Mouse (Mus musculus): Measurements from ENCODE around the gene Krt80. TPM values are rescaled to one million over a fixed set of nuclear protein-coding genes. Genes with fewer than 3 reads are reported as not detected.
"Not testable (repeated sequence)": the region's sequence is repeated elsewhere in the genome, so short reads cannot be mapped to it uniquely, and the experiment has no call there.

Krt80 gene
- polyA plus RNA-seq, 1 experiment from 2014 or later: 0.12 TPM

DNA sequence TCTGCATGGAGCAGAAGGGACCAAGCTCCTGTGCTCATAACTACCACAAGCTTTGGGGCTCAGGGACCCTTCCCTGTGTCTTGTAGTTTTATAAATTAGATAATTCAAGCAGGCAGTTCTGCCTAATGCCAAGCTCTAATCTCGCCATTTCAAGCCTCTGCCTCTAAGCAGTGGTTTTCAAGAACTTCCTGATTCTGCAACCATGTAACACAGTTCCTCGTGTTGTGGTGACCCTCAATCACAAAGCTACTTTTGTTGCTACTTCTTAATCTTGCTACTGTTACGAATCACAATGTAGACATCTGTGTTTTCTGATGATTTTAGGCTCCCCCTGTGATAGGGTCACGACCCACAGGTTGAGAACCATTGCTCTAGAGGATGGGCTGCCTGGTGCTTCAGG, 36.3 kb downstream of the Krt80 start:
- no peaks in the 10 kb centered on the region for H3K9me3 ChIP-seq (replicated peaks)
- 67% methylated on average over 4 of the region's 4 CpGs for WGBS
- no peak for ATAC-seq (ENCODE audit: low FRiP score)

DNA sequence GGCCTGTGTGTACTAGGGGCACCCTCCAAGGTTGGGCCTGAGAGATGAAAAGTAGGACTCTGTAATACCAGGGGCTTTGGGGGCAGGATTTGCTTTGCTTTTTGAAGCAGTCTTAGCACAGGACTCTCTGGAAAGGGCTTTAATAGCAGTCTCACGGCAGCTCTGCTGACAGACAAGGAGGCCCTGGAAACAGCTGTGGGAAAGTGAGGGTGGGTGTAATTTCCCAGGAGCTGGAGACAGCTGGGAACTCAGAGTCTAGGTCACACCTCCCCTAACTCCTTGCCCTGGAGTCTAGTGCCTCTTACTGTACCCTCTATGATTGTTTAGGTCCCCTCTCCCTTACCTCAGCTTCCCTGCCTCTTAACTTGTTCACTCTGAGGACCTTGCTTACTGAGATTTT, 36.8 kb downstream of the Krt80 start:
- Histone ChIP-seq H3K4me1 (no peaks in the 10 kb centered on the region), H3K4me2 (no peak overlapping the region), H3K9ac (replicated peaks) (no peak overlapping the region), H3K4me3 (replicated peaks) (no peak overlapping the region), H3K9me3 (replicated peaks) (no peaks in the 10 kb centered on the region), H3K36me3 (no peaks in the 10 kb centered on the region), H3K27me3 (replicated peaks) (peaks cover 7% of the 10 kb centered on the region), H3K27ac (replicated peaks) (no peak overlapping the region)
- WGBS: 32% methylated on average over 1 of the region's 1 CpGs
- no peak for ATAC-seq (ENCODE audit: low FRiP score)

More for the DNA sequence above, 36.3 kb downstream of the Krt80 start:
- H3K36me3 ChIP-seq: no peaks in the 10 kb centered on the region
- H3K4me3 ChIP-seq (replicated peaks): no peak overlapping the region
- no peaks in the 10 kb centered on the region for H3K4me1 ChIP-seq
- H3K27ac ChIP-seq (replicated peaks): no peak overlapping the region
- no peak overlapping the region for H3K4me2 ChIP-seq
- H3K27me3 ChIP-seq (replicated peaks): peaks cover 7% of the 10 kb centered on the region
- no peak overlapping the region for H3K9ac ChIP-seq (replicated peaks)

DNA sequence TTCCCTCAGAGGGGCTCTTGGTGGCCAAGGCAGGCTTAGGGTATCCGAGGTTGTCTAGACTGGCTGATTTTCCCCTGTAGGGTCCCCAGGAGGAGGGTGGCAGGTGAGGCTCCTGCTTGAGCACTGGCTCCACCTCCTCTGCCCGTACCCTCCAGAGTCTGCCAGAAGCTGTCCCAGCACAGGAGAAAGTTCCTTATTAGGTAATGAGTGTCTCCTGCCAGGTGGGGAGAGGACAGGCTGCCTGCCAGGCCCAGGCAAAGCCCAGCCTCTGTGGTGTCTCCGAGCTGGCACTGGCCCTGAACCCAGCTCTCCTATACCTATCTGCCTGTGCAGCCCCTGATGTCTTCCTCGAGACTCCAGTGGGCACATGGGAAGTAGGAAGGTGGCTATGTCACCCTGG, 37.6 kb downstream of the Krt80 start:
- Histone ChIP-seq H3K27ac (replicated peaks) (no peak overlapping the region), H3K4me1 (no peaks in the 10 kb centered on the region), H3K9me3 (replicated peaks) (no peaks in the 10 kb centered on the region), H3K4me2 (no peak overlapping the region), H3K27me3 (replicated peaks) (peaks cover 4% of the 10 kb centered on the region), H3K36me3 (no peaks in the 10 kb centered on the region), H3K9ac (replicated peaks) (no peak overlapping the region), H3K4me3 (replicated peaks) (no peak overlapping the region)
- 74% methylated on average over 4 of the region's 4 CpGs for WGBS
- no peak for ATAC-seq (ENCODE audit: low FRiP score)

GRCm38 (mm10) chr15:101331090-101331489, 38.9 kb downstream of the Krt80 start:
- no peaks in the 10 kb centered on the region for H3K36me3 ChIP-seq
- 79% methylated on average over 4 of the region's 4 CpGs for WGBS

GRCm38 (mm10) chr15:101329564-101329892, 40.4 kb downstream of the Krt80 start:
- Histone ChIP-seq H3K27me3 (replicated peaks) (no peaks in the 10 kb centered on the region), H3K4me1 (no peaks in the 10 kb centered on the region), H3K4me2 (no peak overlapping the region), H3K9me3 (replicated peaks) (no peaks in the 10 kb centered on the region), H3K36me3 (no peaks in the 10 kb centered on the region), H3K4me3 (replicated peaks) (no peak overlapping the region), H3K27ac (replicated peaks) (no peak overlapping the region), H3K9ac (replicated peaks) (no peak overlapping the region)
- 49% methylated on average over 3 of the region's 3 CpGs for WGBS
- ATAC-seq (ENCODE audit: low FRiP score): no peak

More at GRCm38 (mm10) chr15:101331090-101331489, 38.9 kb downstream of the Krt80 start:
- no peak overlapping the region for H3K4me3 ChIP-seq (replicated peaks)
- H3K9ac ChIP-seq (replicated peaks): no peak overlapping the region
- H3K9me3 ChIP-seq (replicated peaks): no peaks in the 10 kb centered on the region
- H3K27ac ChIP-seq (replicated peaks): no peak overlapping the region
- no peak overlapping the region for H3K4me2 ChIP-seq
- no peaks in the 10 kb centered on the region for H3K4me1 ChIP-seq
- no peaks in the 10 kb centered on the region for H3K27me3 ChIP-seq (replicated peaks)
- ATAC-seq (ENCODE audit: low FRiP score): no peak

GRCm38 (mm10) chr15:101328876-101329563, 40.9 kb downstream of the Krt80 start:
- no peaks in the 10 kb centered on the region for H3K36me3 ChIP-seq
- H3K9me3 ChIP-seq (replicated peaks): no peaks in the 10 kb centered on the region
- WGBS: 59% methylated on average over 3 of the region's 3 CpGs
- no peak for ATAC-seq (ENCODE audit: low FRiP score)
- no peak overlapping the region for H3K4me3 ChIP-seq (replicated peaks)
- H3K4me2 ChIP-seq: no peak overlapping the region
- H3K27ac ChIP-seq (replicated peaks): no peak overlapping the region
- no peaks in the 10 kb centered on the region for H3K27me3 ChIP-seq (replicated peaks)
- no peaks in the 10 kb centered on the region for H3K4me1 ChIP-seq
- H3K9ac ChIP-seq (replicated peaks): no peak overlapping the region

- Histone ChIP-seq H3K36me3 (no peaks in the 10 kb centered on the region), H3K4me1 (no peaks in the 10 kb centered on the region), H3K27ac (replicated peaks) (no peak overlapping the region), H3K4me2 (no peak overlapping the region), H3K9me3 (replicated peaks) (no peaks in the 10 kb centered on the region), H3K4me3 (replicated peaks) (no peak overlapping the region), H3K9ac (replicated peaks) (no peak overlapping the region), H3K27me3 (replicated peaks) (no peaks in the 10 kb centered on the region)
- ATAC-seq (ENCODE audit: low FRiP score): no peak; the same call in 1 of the 2 replicates
- WGBS: 7% methylated on average over 6 of the region's 6 CpGs
Measured at GRCm38 (mm10) chr15:101327282-101327681, 42.7 kb downstream of the Krt80 start.

GRCm38 (mm10) chr15:101325991-101326534, 43.9 kb downstream of the Krt80 start:
- ATAC-seq (ENCODE audit: low FRiP score): no peak
- no peak overlapping the region for H3K9ac ChIP-seq (replicated peaks)
- no peaks in the 10 kb centered on the region for H3K27me3 ChIP-seq (replicated peaks)
- no peaks in the 10 kb centered on the region for H3K36me3 ChIP-seq
- H3K4me2 ChIP-seq: no peak overlapping the region
- no peak overlapping the region for H3K4me3 ChIP-seq (replicated peaks)
- no peak overlapping the region for H3K27ac ChIP-seq (replicated peaks)
- WGBS: 38% methylated on average over 10 of the region's 10 CpGs
- no peaks in the 10 kb centered on the region for H3K9me3 ChIP-seq (replicated peaks)
- H3K4me1 ChIP-seq: no peaks in the 10 kb centered on the region

DNA sequence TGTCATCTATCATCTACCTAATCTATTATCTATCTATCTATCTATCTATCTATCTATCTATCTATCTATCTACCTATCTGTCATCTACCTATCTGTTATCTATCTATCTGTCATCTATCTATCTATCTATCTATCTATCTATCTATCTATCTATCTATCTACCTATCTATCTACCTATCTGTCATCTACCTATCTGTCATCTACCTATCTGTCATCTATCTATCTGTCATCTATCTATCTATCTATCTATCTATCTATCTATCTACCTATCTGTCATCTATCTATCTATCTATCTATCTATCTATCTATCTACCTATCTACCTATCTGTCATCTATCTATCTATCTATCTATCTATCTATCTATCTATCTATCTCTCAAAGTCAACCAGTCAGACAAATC, 45.6 kb downstream of the Krt80 start:
- H3K4me1 ChIP-seq; H3K36me3 ChIP-seq; H3K27me3 ChIP-seq (replicated peaks); H3K4me3 ChIP-seq (replicated peaks); H3K9ac ChIP-seq (replicated peaks); H3K4me2 ChIP-seq; H3K9me3 ChIP-seq (replicated peaks); ATAC-seq (ENCODE audit: low FRiP score); H3K27ac ChIP-seq (replicated peaks): not testable (repeated sequence)

- WGBS: 93% methylated on average over 5 of the region's 5 CpGs
- Histone ChIP-seq H3K9me3 (replicated peaks) (no peaks in the 10 kb centered on the region), H3K4me3 (replicated peaks) (no peak overlapping the region), H3K27me3 (replicated peaks) (no peaks in the 10 kb centered on the region), H3K9ac (replicated peaks) (no peak overlapping the region), H3K4me1 (no peaks in the 10 kb centered on the region), H3K27ac (replicated peaks) (no peak overlapping the region), H3K4me2 (no peak overlapping the region), H3K36me3 (no peaks in the 10 kb centered on the region)
- ATAC-seq (ENCODE audit: low FRiP score): no peak
Measured at GRCm38 (mm10) chr15:101323511-101323910, 46.5 kb downstream of the Krt80 start.

- 92% methylated on average over 7 of the region's 7 CpGs for WGBS
- H3K27ac ChIP-seq (replicated peaks): no peak overlapping the region
- H3K9ac ChIP-seq (replicated peaks): no peak overlapping the region
- no peak overlapping the region for H3K4me3 ChIP-seq (replicated peaks)
- H3K4me2 ChIP-seq: no peak overlapping the region
- no peaks in the 10 kb centered on the region for H3K36me3 ChIP-seq
- no peaks in the 10 kb centered on the region for H3K9me3 ChIP-seq (replicated peaks)
- H3K4me1 ChIP-seq: no peaks in the 10 kb centered on the region
- H3K27me3 ChIP-seq (replicated peaks): no peaks in the 10 kb centered on the region
- ATAC-seq (ENCODE audit: low FRiP score): no peak
Measured at GRCm38 (mm10) chr15:101322640-101323039, 47.3 kb downstream of the Krt80 start.

GRCm38 (mm10) chr15:101322106-101322505, 47.9 kb downstream of the Krt80 start:
- H3K4me1 ChIP-seq: no peaks in the 10 kb centered on the region
- WGBS: 84% methylated on average over 5 of the region's 5 CpGs
- H3K27me3 ChIP-seq (replicated peaks): no peaks in the 10 kb centered on the region
- no peak overlapping the region for H3K9ac ChIP-seq (replicated peaks)
- no peak overlapping the region for H3K4me2 ChIP-seq
- H3K36me3 ChIP-seq: no peaks in the 10 kb centered on the region
- no peak overlapping the region for H3K4me3 ChIP-seq (replicated peaks)
- ATAC-seq (ENCODE audit: low FRiP score): no peak
- H3K27ac ChIP-seq (replicated peaks): no peak overlapping the region
- H3K9me3 ChIP-seq (replicated peaks): no peaks in the 10 kb centered on the region

All from neural tube, embryonic 15.5 days (tissue).